Mouse (Mus musculus) cortical plate, adult 2 months (tissue): ENCODE data around the gene Hoxd10. TPM values are rescaled to one million over a fixed set of nuclear protein-coding genes. Genes with fewer than 3 reads are reported as not detected.

ENCODE experiments used
- H3K27ac ChIP-seq: fragments of 200-500 bp; 2 replicates; pipeline ENCODE4 v1.5.1; 2012; ENCODE audit warnings: low read length, control low read depth, inconsistent platforms; ENCODE audit not compliant: insufficient read depth
- H3K4me1 ChIP-seq: fragments of 200-500 bp; 2 replicates; pipeline ENCODE4 v1.6.1; 2011; ENCODE audit warnings: low read length; ENCODE audit not compliant: control insufficient read depth, insufficient read depth
- H3K4me3 ChIP-seq: fragments of 200-500 bp; 2 replicates; pipeline ENCODE4 v1.5.1; 2011; ENCODE audit warnings: mild to moderate bottlenecking, low read length, control low read depth; ENCODE audit not compliant: insufficient read depth
- CTCF ChIP-seq: fragments of 200-500 bp; IDR thresholded peaks from 2 replicates; pipeline ENCODE4 v1.5.1; 2011; ENCODE audit warnings: mild to moderate bottlenecking, control low read depth, low read length; ENCODE audit not compliant: insufficient read depth; ENCODE audit errors: extremely low read depth
- POLR2A ChIP-seq: fragments of 200-500 bp; IDR thresholded peaks from 2 replicates; pipeline ENCODE4 v1.6.1; 2011; ENCODE audit warnings: mild to moderate bottlenecking, low read length, control low read depth; ENCODE audit not compliant: insufficient read depth; ENCODE audit errors: extremely low read depth
- polyA plus RNA-seq: library from polyadenylated mRNA; depleted of rRNA; stranded (reverse); fragments of >200 nt; gene quantifications from 2 replicates; pipeline ENCODE4 v1.2.3, GENCODE M21; 2012

The Hoxd10 gene
- polyA plus RNA-seq, 1 experiment, result not detected

DNA sequence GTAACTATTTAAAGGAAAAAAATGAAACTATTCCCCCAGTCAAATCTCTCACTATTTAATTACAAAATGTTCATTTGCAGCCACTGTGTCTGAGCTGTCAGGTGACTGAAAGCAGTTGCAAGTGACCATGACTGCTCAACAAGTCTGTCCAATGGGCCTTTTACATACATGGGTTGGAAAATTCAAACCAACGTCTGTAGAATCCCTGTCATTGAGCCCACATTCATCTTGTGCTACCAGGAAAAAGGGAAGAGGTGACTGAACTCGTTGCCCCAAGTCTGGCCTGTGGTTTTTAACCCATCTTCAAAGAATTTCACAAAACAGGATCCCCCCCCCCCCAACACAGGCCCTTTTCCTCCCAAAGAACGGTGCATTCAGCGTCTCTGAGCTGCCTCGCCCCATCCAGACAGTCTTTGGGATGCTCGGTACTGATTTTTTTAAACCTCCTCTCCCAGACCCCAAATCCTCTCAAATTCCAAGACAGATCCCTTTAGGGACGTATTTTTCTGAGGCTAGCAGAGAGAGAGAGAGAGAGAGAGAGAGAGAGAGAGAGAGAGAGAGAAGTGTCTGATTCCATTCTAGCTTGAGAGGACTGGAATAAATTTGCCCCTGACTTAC, 4.2 kb downstream of the Hoxd10 start:
- Histone ChIP-seq H3K4me3 (no peak overlapping the region), H3K27ac (no peak overlapping the region), H3K4me1 (no peaks in the 10 kb centered on the region)
- TF ChIP-seq CTCF (no peak), POLR2A (no peak)

DNA sequence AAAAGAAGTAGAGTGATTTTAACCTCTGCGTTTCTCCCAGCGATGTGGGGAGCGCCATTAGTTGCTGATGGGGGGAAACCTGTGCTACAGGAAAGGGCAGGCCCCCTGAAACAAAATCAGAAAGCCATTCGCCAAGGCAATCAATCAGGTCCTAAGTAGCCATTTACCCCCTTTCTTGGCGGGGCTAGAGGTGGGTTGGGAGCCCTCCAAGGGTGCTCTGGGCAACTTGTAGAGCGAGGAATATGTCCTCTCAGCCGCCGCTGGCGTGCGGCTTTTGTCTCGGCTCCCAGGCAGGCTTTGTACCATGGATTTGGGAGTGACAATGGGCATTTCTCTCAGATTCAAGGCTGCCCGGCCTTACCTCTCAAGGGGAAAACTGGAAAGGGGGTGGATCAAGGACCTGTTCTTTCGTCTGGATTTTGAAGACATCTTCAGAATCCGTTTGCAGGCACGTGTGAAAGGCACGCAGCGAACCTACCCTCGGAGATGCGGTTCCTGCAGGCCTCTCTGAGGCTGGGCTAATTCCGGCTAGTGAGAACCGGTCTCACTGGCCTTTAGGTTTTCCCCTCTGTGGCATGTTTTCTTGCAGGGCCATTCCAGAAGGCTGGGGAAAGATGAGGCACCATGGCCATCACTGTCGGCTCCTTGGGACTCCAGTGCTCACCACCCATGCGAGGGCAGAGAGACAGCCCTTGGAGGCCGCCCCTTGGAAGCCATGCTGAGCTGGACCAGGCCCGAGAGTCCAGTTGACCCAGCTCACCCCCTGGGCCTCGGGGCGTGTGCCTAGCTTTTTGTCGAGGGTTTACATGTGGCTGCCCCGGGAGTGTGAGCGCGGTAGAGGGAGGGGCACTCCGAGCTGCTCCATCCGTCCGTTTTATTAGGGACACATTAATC, 5.0 kb downstream of the Hoxd10 start:
- H3K27ac ChIP-seq, result no peak overlapping the region
- no peaks in the 10 kb centered on the region for H3K4me1 ChIP-seq
- TF ChIP-seq CTCF (no peak), POLR2A (no peak)
- no peak overlapping the region for H3K4me3 ChIP-seq

DNA sequence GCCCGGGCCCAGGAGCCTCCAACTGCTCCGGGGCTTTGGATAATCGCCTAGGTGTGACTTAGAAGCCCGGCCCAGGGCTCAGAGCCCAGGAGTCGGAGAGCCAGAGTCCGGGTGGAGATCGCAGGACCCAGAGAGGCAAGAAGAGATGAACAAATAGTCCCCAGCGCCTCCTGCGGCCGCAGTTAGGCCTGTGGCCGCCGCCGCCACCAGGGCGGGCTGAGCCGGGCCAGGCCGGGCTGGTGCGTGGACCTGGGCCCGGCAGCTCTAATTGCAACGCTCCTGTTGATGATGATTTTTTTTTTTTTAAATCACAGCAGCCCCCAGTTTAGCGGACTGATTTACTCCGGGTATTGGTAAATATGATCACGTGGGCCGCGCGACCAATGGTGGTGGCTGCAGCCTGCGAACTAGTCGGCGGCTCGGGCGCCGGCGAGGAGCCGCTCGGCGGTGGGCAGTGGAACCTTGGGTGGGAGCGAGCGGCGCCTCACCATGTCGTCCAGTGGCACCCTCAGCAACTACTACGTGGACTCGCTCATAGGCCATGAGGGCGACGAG, 5.9 kb downstream of the Hoxd10 start, which contains the start of gene Hoxd9:
Gene Hoxd9, plus strand, starts transcription at position 161 of the 555 bp plus-strand sequence.
- H3K27ac ChIP-seq, result no peak within 1 kb of the TSS
- TF ChIP-seq CTCF (no peak), POLR2A (no peak)
- no peaks in the 10 kb centered on the region for H3K4me1 ChIP-seq
- H3K4me3 ChIP-seq, result no peak within 1 kb of the TSS

DNA sequence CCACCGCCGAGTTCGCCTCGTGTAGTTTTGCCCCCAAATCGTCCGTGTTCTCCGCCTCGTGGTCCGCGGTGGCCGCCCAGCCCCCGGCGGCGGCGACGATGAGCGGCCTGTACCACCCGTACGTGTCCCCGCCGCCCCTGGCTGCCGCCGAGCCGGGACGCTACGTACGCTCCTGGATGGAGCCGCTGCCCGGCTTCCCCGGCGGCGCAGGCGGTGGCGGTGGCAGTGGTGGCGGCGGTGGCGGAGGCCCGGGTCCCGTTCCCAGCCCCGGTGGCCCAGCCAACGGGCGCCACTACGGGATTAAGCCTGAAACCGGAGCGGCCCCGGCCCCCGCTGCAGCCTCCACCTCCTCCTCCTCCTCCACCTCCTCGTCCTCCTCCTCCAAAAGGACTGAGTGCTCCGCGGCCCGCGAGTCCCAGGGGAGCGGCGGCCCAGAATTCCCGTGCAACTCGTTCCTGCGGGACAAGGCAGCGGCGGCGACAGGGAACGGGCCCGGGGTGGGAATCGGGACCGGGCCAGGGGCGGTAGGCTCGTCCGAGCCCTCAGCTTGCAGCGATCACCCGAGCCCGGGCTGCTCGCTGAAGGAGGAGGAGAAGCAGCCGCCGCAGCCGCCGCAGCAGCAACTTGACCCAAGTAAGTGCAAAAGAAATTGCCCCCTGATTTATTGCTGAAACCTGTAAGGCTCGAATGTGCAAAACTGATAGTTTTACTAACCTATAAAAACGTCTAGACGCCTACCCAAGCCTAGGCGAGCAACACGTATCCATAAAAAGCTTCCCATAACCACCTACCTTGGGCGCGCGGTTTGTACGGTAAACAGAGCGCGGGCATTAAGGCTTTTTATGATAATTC, 6.7 kb downstream of the Hoxd10 start:
- Histone ChIP-seq H3K4me1 (no peaks in the 10 kb centered on the region), H3K27ac (no peak overlapping the region), H3K4me3 (no peak overlapping the region)
- TF ChIP-seq CTCF (no peak), POLR2A (no peak)

DNA sequence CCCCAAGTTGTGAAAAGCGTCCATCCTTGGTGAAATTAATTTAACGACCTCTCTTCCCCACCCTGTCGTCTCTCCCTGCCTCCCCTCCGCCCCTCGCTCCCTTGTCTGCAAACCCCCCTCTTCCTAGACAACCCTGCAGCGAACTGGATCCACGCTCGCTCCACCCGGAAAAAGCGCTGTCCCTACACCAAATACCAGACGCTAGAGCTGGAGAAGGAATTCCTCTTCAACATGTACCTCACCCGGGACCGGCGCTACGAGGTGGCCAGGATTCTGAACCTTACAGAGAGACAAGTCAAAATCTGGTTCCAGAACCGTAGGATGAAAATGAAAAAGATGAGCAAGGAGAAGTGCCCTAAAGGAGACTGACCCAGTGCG, 7.3 kb downstream of the Hoxd10 start:
- Histone ChIP-seq H3K27ac (no peak overlapping the region), H3K4me1 (no peaks in the 10 kb centered on the region), H3K4me3 (no peak overlapping the region)
- TF ChIP-seq CTCF (no peak), POLR2A (no peak)

DNA sequence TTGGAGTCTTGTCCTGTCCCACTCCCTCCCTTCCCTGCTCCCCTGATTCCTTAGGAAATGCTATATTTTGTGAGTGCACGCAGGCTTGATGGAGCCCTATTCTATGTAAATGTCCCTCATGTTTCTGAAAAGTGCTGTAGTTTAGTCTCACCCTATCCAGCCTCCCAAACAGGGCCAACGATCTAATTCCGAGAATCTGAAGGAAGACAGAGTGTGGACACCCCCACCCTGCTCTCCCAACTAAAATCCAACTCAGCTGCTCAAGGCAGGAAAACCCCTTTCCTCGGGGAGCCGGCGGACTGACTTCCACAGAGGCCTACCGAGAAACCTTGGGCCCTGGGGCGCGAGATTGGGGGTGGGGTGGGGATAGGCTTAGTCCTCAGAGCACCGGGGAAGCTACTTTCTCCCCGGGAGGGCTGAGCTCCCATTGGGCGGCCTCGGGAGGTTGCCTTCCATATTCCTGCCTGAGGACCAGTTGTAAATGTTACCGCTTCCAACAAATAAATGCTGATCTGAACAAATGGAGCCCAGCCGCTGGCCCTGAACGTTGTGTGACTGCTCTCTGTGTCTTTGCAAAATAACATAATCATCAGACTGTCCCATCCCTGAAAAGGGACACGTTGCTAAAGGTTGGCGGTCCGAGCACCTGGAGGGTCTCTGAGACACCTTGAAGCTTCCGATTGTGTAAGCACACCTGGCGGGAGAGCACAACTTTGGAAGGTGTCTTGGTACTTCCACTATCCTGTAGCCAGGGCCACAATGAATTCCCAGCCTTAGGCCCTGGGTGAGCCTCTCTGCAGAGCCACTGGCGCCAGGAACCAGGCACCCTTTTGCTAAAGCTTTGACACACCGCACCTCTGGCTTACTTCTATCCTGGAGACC, 8.2 kb downstream of the Hoxd10 start:
- no peak for TF ChIP-seq CTCF
- no peak for TF ChIP-seq POLR2A
- no peak overlapping the region for H3K27ac ChIP-seq
- H3K4me1 ChIP-seq, result no peaks in the 10 kb centered on the region
- H3K4me3 ChIP-seq, result no peak overlapping the region

DNA sequence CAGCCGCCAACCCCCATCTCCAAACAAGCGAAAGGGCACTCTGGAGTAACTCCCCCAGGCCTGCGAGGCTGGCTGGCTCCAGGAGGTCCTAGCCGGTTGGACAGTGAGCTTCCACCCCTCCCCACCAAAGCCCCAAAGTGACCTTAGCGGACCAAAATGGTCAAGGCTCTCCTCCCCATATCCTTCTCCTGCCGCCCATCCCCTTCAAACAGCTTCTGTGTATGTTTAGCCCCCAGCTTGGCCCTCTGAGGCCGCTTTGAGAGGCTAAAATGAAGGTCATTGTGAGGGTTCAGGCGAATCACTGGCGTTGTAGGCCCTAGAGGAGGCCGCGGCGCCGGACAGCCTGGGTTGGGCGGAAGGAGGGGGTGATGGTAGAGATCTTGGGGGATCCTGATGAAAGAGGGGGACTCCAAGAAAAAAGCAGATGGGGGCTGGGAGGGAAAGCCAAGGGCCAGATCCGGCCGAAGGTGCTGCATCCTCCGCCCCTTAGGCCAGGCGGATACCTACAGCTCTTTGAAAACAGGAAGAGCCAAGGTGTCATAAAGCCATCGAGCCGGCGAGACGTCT, 8.9 kb downstream of the Hoxd10 start:
- no peak for TF ChIP-seq POLR2A
- TF ChIP-seq CTCF, result no peak
- no peak overlapping the region for H3K27ac ChIP-seq
- no peaks in the 10 kb centered on the region for H3K4me1 ChIP-seq
- no peak overlapping the region for H3K4me3 ChIP-seq
